Mouse (Mus musculus) cerebellum, adult 2 months (tissue): ENCODE measurements around the gene Cpe.

Source experiments
- CTCF ChIP-seq: fragments of 200-500 bp; IDR thresholded peaks from 2 replicates; pipeline ENCODE4 v1.5.1; 2011; ENCODE audit warnings: low read depth, mild to moderate bottlenecking, control low read depth, low read length, moderate library complexity, borderline replicate concordance; ENCODE audit not compliant: insufficient read depth
- POLR2A ChIP-seq: fragments of 200-500 bp; IDR thresholded peaks from 2 replicates; pipeline ENCODE4 v1.6.1; 2011; ENCODE audit warnings: low read length, control low read depth, borderline replicate concordance; ENCODE audit not compliant: insufficient read depth

GRCm38 (mm10) chr8:64691591-64692401, 1.1 kb downstream of the Cpe start:
- TF ChIP-seq POLR2A (no peak; the same call in 1 of the 2 replicates), CTCF (no peak)
